Mouse (Mus musculus) stomach, embryonic 16.5 days (tissue): ENCODE results near the gene Hadha. TPM values are rescaled to one million over a fixed set of nuclear protein-coding genes. Genes with fewer than 3 reads are reported as not detected.

ENCODE experiments used
- ATAC-seq: fragments of 200-750 bp; cut with Nextera tagmentation; 2 replicates; pipeline ENCODE4 v1.8.0; 2017; ENCODE audit warnings: moderate number of reproducible peaks, moderate TSS enrichment; ENCODE audit not compliant: insufficient read depth, low FRiP score
- H3K27ac ChIP-seq: fragments of 300-500 bp; sonication (generic); 2 replicates; pipeline ENCODE4 v1.5.1; 2014; ENCODE audit warnings: low read length
- H3K27me3 ChIP-seq: fragments of 300-500 bp; sonication (generic); 2 replicates; pipeline ENCODE4 v1.6.1; 2014; ENCODE audit warnings: low read length, control low read depth, mixed read lengths; ENCODE audit not compliant: control insufficient read depth, insufficient read depth
- H3K36me3 ChIP-seq: fragments of 300-500 bp; sonication (generic); 2 replicates; pipeline ENCODE4 v1.6.1; 2014; ENCODE audit warnings: low read length; ENCODE audit not compliant: control insufficient read depth, insufficient read depth
- H3K4me1 ChIP-seq: fragments of 300-500 bp; sonication (generic); 2 replicates; pipeline ENCODE4 v1.6.1; 2014; ENCODE audit warnings: low read length, control low read depth, mixed read lengths; ENCODE audit not compliant: control insufficient read depth, insufficient read depth
- H3K4me2 ChIP-seq: fragments of 300-500 bp; sonication (generic); 2 replicates; pipeline ENCODE4 v1.6.1; 2014; ENCODE audit warnings: low read depth, low read length, mixed read lengths
- H3K4me3 ChIP-seq: fragments of 300-500 bp; sonication (generic); replicated peaks from 2 replicates; pipeline ENCODE4 v1.5.1; 2014; ENCODE audit warnings: mild to moderate bottlenecking, low read length
- H3K9ac ChIP-seq: fragments of 300-500 bp; sonication (generic); 2 replicates; pipeline ENCODE4 v1.6.1; 2014; ENCODE audit warnings: low read length
- H3K9me3 ChIP-seq: fragments of 300-500 bp; sonication (generic); replicated peaks from 2 replicates; pipeline ENCODE4 v1.6.1; 2016; ENCODE audit warnings: low read length, control low read depth; ENCODE audit not compliant: control insufficient read depth
- WGBS: fragments of 180-500 bp; shearing (Covaris S2); extraction: QIAGEN DNeasy Blood & Tissue Kit; methylation state at CpG from one replicate; pipeline ENCODE4 v1.1.7; 2014; 5-methylcytosine and 5-hydroxymethylcytosine counted together
- polyA plus RNA-seq: library from polyadenylated mRNA; unstranded; fragments of >200 nt; fragmentation: Nextera tagmentation; extraction: Ambion mirVana; gene quantifications from 2 replicates; pipeline ENCODE4 v1.2.1, GENCODE M21; 2015

The Hadha gene
- 173 and 174 TPM in 2 replicates for polyA plus RNA-seq

DNA sequence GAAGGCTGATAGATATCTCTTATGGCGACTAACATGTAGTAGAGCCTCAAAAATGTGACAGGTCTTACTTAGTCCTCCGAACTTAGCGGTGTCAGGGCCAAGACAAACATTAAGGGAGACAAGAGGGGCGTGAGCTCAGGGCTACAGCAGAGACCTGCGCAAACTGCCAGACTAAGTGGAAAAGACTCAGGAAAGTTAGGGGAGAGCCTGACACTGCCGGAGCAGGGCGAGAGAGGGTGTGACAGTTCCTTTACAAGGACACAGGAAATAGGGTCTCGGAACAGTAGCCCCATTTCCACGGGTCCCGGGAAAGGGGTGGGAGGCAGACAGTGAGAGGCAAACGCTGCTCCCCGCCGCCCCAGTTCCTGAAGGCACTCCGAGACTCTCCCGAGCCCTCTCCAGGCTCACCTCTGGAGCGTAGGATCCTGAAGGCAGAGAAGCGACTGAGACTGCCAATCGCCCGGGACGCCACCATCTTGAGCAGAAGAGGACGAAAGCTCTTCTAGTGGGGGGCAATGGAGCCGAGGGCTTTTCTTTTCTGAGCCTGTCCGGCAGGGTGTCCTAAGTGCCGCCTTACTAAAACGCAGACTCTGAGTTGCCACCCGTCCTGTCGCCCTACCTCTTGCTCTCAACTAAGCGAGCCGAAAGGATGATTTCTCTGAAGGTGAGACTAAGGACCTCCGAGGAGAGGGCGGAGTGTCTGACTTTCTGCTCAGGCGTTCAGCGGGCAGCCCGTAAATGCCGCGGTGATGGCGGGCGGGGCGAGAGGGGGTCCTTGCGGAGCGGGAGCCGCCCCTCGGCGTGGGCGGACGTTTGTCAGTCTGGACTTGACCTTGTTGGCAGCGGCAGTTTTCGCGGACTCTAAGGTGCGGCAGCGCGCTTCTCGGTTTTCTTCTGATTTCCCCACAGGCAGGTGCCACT lies at the start of gene Hadha, which contains the start of gene Hadhb:
Gene Hadha, minus strand, starts transcription at position 689 of the 921 bp plus-strand sequence.
Gene Hadhb, plus strand, starts transcription at position 775 of the 921 bp plus-strand sequence.
- H3K9me3 ChIP-seq, result no peaks in the 10 kb centered on the region
- H3K27ac ChIP-seq, result peak within 1 kb of the TSS; percentile 95
- peak within 1 kb of the TSS; percentile 96 for H3K9ac ChIP-seq
- no peaks in the 10 kb centered on the region for H3K36me3 ChIP-seq
- WGBS, result under 1% methylated on average over 53 of the region's 53 CpGs
- peak within 1 kb of the TSS; percentile 73 for H3K4me2 ChIP-seq
- H3K27me3 ChIP-seq, result no peaks in the 10 kb centered on the region
- H3K4me1 ChIP-seq, result peaks cover 20% of the 10 kb centered on the region
- H3K4me3 ChIP-seq, result peak within 1 kb of the TSS; percentile 97
- ATAC-seq, result peak; percentile 91

DNA sequence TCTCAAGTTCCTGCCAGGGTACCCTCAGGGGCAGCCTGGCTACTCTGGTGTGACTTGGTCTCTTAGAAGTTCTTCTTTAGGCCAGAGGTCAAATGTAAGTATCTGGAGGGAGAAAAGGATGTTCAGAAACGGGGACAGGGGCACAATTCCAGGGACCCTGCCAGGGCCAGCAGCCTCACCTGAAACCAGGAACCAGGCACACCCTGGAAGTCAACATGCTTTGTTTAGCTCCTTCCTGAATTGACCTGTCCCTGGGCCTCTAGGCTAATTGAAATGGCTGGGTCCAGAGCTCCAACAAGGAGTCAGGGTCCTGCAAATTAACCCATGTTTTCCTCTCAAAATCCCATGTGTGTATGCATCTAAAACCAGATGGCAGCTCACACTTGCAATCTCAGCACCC lies 49.5 kb upstream of the Hadha start:
- Histone ChIP-seq H3K4me2 (no peak overlapping the region), H3K4me3 (no peak overlapping the region), H3K9ac (no peak overlapping the region), H3K36me3 (no peaks in the 10 kb centered on the region), H3K4me1 (peaks cover 8% of the 10 kb centered on the region), H3K9me3 (no peaks in the 10 kb centered on the region), H3K27ac (no peak overlapping the region), H3K27me3 (no peaks in the 10 kb centered on the region)
- ATAC-seq, result no peak
- 54% methylated on average over 1 of the region's 1 CpGs for WGBS

DNA sequence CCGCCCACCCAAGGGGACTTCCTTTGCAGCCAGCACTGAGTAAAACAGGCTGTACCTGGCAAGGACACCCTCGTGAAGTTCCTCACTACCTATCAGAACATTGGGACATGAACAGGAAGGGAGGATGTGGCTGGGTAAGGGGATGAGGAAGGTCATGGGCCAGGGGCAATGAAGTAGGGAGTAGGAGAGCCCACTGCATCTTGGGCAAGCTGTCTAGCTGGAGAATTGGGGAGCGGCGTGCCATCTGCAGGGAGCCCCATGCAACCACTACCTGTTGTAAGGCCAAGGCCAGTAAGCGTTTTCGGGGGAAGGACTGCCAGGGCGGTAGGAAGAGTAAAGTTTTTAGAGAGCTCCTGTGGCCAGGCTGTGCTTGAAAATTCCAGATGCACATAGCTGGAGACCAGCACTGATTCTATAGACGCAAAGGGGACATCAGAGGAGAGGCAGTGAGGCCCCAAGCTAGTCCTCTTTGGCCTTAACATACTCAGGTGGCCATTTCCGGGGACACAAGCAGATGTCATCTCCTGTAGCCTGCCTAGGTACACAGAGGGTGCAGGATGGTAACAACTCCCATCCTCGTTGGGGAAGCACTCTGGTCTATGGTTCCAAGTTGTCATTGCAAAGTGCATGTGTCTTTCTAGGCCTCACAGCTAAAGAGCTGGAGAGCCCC lies 48.4 kb upstream of the Hadha start:
- H3K4me3 ChIP-seq, result no peak overlapping the region
- H3K9ac ChIP-seq, result peak overlapping the region; percentile 21; the same call in 1 of the 2 replicates
- no peak for ATAC-seq
- no peaks in the 10 kb centered on the region for H3K36me3 ChIP-seq
- H3K27me3 ChIP-seq, result no peaks in the 10 kb centered on the region
- H3K4me1 ChIP-seq, result peaks cover 8% of the 10 kb centered on the region
- 80% methylated on average over 10 of the region's 10 CpGs for WGBS
- peak overlapping the region; percentile 27; the same call in 1 of the 2 replicates for H3K27ac ChIP-seq
- H3K4me2 ChIP-seq, result no peak overlapping the region
- no peaks in the 10 kb centered on the region for H3K9me3 ChIP-seq

DNA sequence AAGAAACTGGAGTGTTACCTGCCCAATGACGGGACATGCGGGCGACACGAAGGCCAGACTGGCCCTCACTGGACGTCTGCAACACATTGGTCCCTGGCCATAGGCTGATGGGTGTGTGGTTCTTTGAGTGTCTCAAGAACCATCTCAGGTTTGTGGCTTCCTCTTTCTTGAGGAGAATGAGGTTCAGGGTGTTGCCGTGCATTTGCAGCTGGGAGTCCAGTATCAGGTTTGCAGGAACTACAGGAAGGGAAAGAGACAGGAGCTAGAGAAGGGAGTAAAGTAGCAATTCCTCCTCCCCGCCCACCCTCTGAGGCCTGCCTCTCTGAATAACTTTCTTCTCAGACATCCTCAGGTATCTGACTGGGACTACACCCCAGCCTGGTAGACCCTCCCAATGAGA lies 47.3 kb upstream of the Hadha start:
- no peaks in the 10 kb centered on the region for H3K9me3 ChIP-seq
- H3K27ac ChIP-seq, result no peak overlapping the region; the same call in 1 of the 2 replicates
- no peak overlapping the region for H3K9ac ChIP-seq
- 73% methylated on average over 7 of the region's 7 CpGs for WGBS
- no peak overlapping the region for H3K4me3 ChIP-seq
- no peak overlapping the region for H3K4me2 ChIP-seq
- H3K27me3 ChIP-seq, result no peaks in the 10 kb centered on the region
- H3K4me1 ChIP-seq, result peaks cover 8% of the 10 kb centered on the region
- no peaks in the 10 kb centered on the region for H3K36me3 ChIP-seq
- ATAC-seq, result no peak

DNA sequence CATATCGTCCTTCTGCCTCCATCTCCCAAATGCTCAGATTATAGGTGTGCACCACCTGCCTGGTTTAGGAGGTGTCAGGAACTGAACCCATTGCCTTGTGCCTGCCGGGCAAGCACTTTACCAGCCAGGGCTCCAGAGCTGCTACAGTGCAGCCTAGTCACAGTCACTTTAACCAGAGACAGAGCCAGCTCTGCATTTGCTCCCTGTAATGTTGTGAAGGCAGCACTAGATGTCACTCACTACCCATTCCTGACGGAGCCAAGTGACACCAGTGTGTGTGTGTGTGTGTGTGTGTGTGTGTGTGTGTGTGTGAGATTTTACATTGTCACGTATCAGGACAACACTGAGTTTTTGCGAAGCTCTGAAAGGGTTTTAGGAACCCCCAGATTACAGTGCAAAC lies 46.6 kb upstream of the Hadha start:
- Histone ChIP-seq H3K27me3 (no peaks in the 10 kb centered on the region), H3K27ac (no peak overlapping the region), H3K4me1 (peaks cover 8% of the 10 kb centered on the region), H3K9me3 (no peaks in the 10 kb centered on the region), H3K36me3 (no peaks in the 10 kb centered on the region), H3K4me2 (no peak overlapping the region), H3K9ac (no peak overlapping the region), H3K4me3 (no peak overlapping the region)
- 41% methylated on average over 5 of the region's 5 CpGs for WGBS
- no peak for ATAC-seq

DNA sequence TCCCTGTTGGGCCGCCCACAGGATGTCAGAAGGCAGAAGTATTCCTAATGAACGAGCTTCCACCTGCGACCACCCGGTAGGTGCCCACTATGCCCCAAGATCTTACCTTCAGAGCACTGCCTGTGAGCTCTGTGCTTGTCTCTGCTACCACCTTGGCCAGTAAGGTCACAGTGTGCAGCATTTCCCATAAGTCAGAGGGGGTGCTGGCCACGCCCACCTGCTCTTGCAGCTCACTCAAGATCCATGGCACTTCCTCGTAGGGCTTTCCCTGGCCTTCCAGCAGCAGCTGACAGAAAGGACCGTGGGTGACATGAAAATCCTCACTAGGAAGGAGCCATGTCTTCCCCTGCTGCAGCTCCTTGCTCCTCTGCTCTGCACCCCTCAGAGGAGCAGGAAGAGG lies 43.3 kb upstream of the Hadha start:
- no peak overlapping the region for H3K4me3 ChIP-seq
- peaks cover 8% of the 10 kb centered on the region for H3K4me1 ChIP-seq
- H3K36me3 ChIP-seq, result no peaks in the 10 kb centered on the region
- H3K9me3 ChIP-seq, result no peaks in the 10 kb centered on the region
- H3K27me3 ChIP-seq, result no peaks in the 10 kb centered on the region
- no peak overlapping the region for H3K4me2 ChIP-seq
- WGBS, result 64% methylated on average over 7 of the region's 7 CpGs
- H3K27ac ChIP-seq, result no peak overlapping the region
- H3K9ac ChIP-seq, result no peak overlapping the region
- no peak for ATAC-seq

DNA sequence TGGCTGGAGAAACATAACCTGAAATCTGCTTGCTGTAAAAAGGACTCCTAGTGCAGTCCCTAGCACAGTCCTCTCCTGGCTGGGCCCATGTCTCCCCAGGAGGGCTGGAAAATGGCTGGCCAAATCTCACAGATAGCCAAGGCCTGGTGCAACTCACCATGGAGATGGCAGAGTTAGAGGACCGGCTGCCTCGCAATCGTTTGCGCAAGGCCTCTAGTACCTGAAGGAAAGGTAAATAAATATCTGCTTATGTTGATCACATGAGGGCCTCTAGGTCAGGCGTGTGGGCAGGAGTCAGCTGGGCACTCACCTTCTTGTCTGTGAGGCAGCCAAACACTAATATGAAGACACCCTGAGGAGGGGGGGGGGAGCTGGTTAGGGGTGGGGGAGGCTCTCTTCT lies 40.4 kb upstream of the Hadha start:
- ATAC-seq, result no peak
- Histone ChIP-seq H3K4me2 (no peak overlapping the region), H3K4me1 (no peaks in the 10 kb centered on the region), H3K4me3 (no peak overlapping the region), H3K27ac (no peak overlapping the region), H3K9me3 (no peaks in the 10 kb centered on the region), H3K9ac (no peak overlapping the region), H3K27me3 (no peaks in the 10 kb centered on the region), H3K36me3 (no peaks in the 10 kb centered on the region)
- 61% methylated on average over 5 of the region's 5 CpGs for WGBS

DNA sequence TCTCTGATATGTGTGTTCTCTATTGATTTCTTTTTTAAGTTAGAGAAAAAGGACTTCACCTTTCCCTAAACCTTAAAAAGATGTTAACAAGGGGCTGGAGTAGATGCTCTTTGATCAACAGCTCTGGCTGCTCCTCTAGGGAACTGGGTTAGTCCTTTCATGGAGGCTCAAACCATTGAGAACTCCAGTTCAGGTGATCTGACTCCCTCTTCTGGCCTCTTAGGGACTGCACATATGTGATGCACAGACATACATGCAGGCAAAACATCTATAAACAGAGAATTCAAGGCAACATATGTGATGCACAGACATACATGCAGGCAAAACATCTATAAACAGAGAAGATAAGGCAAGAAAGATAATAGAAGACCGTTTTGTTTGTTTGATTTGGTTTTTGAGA lies 37.5 kb upstream of the Hadha start:
- WGBS, result 84% methylated on average over 1 of the region's 1 CpGs
- H3K4me2 ChIP-seq, result no peak overlapping the region
- H3K27me3 ChIP-seq, result no peaks in the 10 kb centered on the region
- H3K4me3 ChIP-seq, result no peak overlapping the region
- H3K27ac ChIP-seq, result no peak overlapping the region
- H3K9ac ChIP-seq, result no peak overlapping the region
- no peak for ATAC-seq
- 0 out of 2 replicates have a peak, but pooled peaks cover 2% of the 10 kb centered on the region for H3K36me3 ChIP-seq
- no peaks in the 10 kb centered on the region for H3K4me1 ChIP-seq
- H3K9me3 ChIP-seq, result no peaks in the 10 kb centered on the region
